Mouse (Mus musculus) brain, embryonic 14.5 days (tissue): ENCODE results near the gene Il17rd. TPM values are rescaled to one million over a fixed set of nuclear protein-coding genes. Genes with fewer than 3 reads are reported as not detected.

ENCODE experiments used
- DNase-seq: peaks from one replicate; pipeline ENCODE4 v3.0.0-alpha.2; 2011; ENCODE audit warnings: low read depth
- CTCF ChIP-seq: fragments of 200-500 bp; IDR thresholded peaks from 2 replicates; pipeline ENCODE4 v1.5.1; 2012; ENCODE audit warnings: inconsistent platforms, mild to moderate bottlenecking, moderate library complexity, borderline replicate concordance; ENCODE audit not compliant: insufficient read depth, insufficient read length; ENCODE audit errors: extremely low read depth
- POLR2A ChIP-seq: fragments of 200-500 bp; IDR thresholded peaks from 2 replicates; pipeline ENCODE4 v1.6.1; 2012; ENCODE audit warnings: mild to moderate bottlenecking, inconsistent platforms, borderline replicate concordance; ENCODE audit not compliant: poor library complexity, insufficient read depth, insufficient read length, severe bottlenecking; ENCODE audit errors: extremely low read depth
- polyA plus RNA-seq: library from polyadenylated mRNA; depleted of rRNA; stranded (reverse); fragments of >200 nt; gene quantifications from 2 replicates; pipeline ENCODE4 v1.2.3, GENCODE M21; 2012; rRNA removed

The Il17rd gene
- polyA plus RNA-seq, 1 experiment, result 7.4 TPM

DNA sequence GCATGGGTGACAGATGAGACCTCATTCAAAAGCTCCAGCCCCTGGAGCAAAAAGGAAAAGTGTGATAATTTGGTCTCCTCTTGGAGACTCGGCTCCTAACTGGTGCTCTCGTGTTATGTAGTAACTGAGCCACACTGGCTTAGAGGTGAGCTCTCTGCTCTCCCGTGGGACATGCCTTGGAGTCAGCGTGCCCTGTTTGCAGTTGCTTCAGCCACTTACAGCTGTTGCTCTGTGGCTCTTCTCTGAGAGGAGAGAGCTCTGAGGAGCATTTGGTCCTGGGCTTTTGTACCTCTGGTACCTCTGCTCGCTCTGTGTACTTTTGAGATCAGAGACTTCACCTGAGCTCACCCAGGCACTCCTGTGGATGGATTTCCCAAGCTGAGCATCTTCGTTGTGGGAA lies 116.3 kb downstream of the Il17rd start:
- TF ChIP-seq POLR2A (no peak), CTCF (no peak)
- DNase-seq, result no peak

DNA sequence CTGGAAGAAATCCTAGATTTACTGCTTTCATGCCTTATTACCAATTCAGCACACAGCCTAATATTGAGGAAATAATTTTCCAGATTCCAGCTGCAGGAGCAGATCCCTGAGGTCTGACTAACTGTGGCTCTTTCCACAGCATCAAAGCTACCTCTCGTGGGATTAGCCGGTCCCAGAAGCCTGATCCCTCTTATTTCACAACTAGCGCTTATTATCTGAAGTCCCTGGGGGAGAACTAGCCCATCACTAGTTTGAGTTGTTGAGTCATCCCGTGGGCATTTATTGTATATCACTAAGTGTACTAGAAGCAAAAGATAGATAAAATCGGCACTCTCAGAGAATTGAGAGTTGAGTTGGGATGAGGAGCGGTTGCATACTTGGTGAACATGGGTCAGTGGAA lies 117.3 kb downstream of the Il17rd start:
- TF ChIP-seq POLR2A (no peak), CTCF (no peak)
- DNase-seq, result peak; percentile 20

Other genes starting within 250 kb of the Il17rd start
- gene Asb14, start 144.4 kb upstream of the Il17rd start, polyA plus RNA-seq, result not detected in 2 replicates
- 31.5 and 32.1 TPM in 2 replicates for gene Appl1, start 67.7 kb upstream of the Il17rd start, polyA plus RNA-seq
- 0.22 TPM in 1 of 2 replicates, not detected in the other for gene Hesx1, start 44.5 kb upstream of the Il17rd start, polyA plus RNA-seq
- gene Arhgef3, start 76.0 kb downstream of the Il17rd start, polyA plus RNA-seq, result 2.5 and 4.9 TPM in 2 replicates